Mouse (Mus musculus): Measurements from ENCODE around the gene Rragc. TPM values are rescaled to one million over a fixed set of nuclear protein-coding genes. Genes with fewer than 3 reads are reported as not detected.

The Rragc gene
- 25.2 and 31.9 TPM in 2 replicates for polyA plus RNA-seq (2012)

GRCm38 (mm10) chr4:123916748-123917547, at the start of gene Rragc:
Rragc (plus strand) TSS chr4:123917446.
- no peak for TF ChIP-seq GATA1 (IDR thresholded peaks at IDR 0.05; ENCODE audit: low read length)

GRCm38 (mm10) chr4:123893726-123894125, 23.5 kb upstream of the Rragc start:
- TF ChIP-seq GATA1 (IDR thresholded peaks at IDR 0.05; ENCODE audit: low read length), result no peak

GRCm38 (mm10) chr4:123894295-123894694, 23.0 kb upstream of the Rragc start:
- no peak for TF ChIP-seq GATA1 (IDR thresholded peaks at IDR 0.05; ENCODE audit: low read length)

- no peak for TF ChIP-seq GATA1 (IDR thresholded peaks at IDR 0.05; ENCODE audit: low read length)
Measured at GRCm38 (mm10) chr4:123898696-123899095, 18.6 kb upstream of the Rragc start.

- no peak for TF ChIP-seq GATA1 (IDR thresholded peaks at IDR 0.05; ENCODE audit: low read length)
Measured at GRCm38 (mm10) chr4:123903432-123903831, 13.8 kb upstream of the Rragc start.

GRCm38 (mm10) chr4:123904333-123905125, 12.7 kb upstream of the Rragc start, which contains the start of gene Mycbp:
Mycbp (plus strand) TSS chr4:123904832.
- TF ChIP-seq GATA1 (IDR thresholded peaks at IDR 0.05; ENCODE audit: low read length), result no peak

- TF ChIP-seq GATA1 (IDR thresholded peaks at IDR 0.05; ENCODE audit: low read length), result no peak
Measured at GRCm38 (mm10) chr4:123905126-123905668, 12.0 kb upstream of the Rragc start.

GRCm38 (mm10) chr4:123911503-123911902, 5.7 kb upstream of the Rragc start:
- TF ChIP-seq GATA1 (IDR thresholded peaks at IDR 0.05; ENCODE audit: low read length), result no peak

GRCm38 (mm10) chr4:123912431-123912830, 4.8 kb upstream of the Rragc start:
- no peak for TF ChIP-seq GATA1 (IDR thresholded peaks at IDR 0.05; ENCODE audit: low read length)

- TF ChIP-seq GATA1 (IDR thresholded peaks at IDR 0.05; ENCODE audit: low read length), result no peak
Measured at GRCm38 (mm10) chr4:123917548-123918140, 398 bp downstream of the Rragc start, which contains the start of gene 4930535I16Rik. 4930535I16Rik (minus strand) TSS chr4:123918022.

GRCm38 (mm10) chr4:123918851-123919250, 1.6 kb downstream of the Rragc start:
- no peak for TF ChIP-seq GATA1 (IDR thresholded peaks at IDR 0.05; ENCODE audit: low read length)

GRCm38 (mm10) chr4:123921055-123921565, 3.9 kb downstream of the Rragc start:
- no peak for TF ChIP-seq GATA1 (IDR thresholded peaks at IDR 0.05; ENCODE audit: low read length)

GRCm38 (mm10) chr4:123927961-123928360, 10.7 kb downstream of the Rragc start:
- TF ChIP-seq GATA1 (IDR thresholded peaks at IDR 0.05; ENCODE audit: low read length), result no peak

GRCm38 (mm10) chr4:123929994-123930393, 12.7 kb downstream of the Rragc start:
- TF ChIP-seq GATA1 (IDR thresholded peaks at IDR 0.05; ENCODE audit: low read length), result no peak

- no peak for TF ChIP-seq GATA1 (IDR thresholded peaks at IDR 0.05; ENCODE audit: low read length)
Measured at GRCm38 (mm10) chr4:123934306-123934705, 17.1 kb downstream of the Rragc start.

Data from G1E-ER4 (cell line).